ENCODE assay signal across 14 mouse cellular contexts in the genomic region with DNA sequence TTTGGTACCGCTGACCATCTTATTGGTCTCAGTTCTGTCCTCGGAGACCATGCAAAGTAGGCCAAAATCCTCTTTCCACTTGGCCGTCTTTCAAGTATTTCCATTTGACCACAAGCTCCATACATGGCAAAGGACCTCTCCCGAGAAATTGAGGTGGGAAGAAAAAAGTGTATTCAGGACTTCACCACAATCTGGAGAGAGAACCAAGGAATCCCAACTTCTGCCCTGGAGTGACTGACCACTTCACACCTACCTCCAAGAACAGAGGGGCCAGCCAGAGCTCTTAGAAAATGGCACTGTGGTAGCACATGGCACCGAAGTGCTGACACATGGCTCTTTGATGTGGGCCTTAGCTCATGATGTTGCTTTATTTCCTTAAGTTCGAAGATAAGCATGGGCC.
"Had no signal": no experiment of that assay in that cellular context is flagged by ENCODE, and none has a peak within 500 bp of the region (broad histone marks: within the 10 kb centered on the region; RNA-seq: fewer than 3 reads in every experiment).

No protein-coding gene starts in this region.

- H3K9me3 ChIP-seq: limb, embryonic 15.5 days; liver, embryonic 15.5 days; lung, embryonic 15.5 days; midbrain, embryonic 15.5 days; neural tube, embryonic 12.5 days had no signal

- H3K4me1 ChIP-seq: limb, embryonic 15.5 days; lung, embryonic 15.5 days; megakaryocyte, embryonic 14.5 days; midbrain, embryonic 15.5 days; neural tube, embryonic 12.5 days had no signal

- H3K36me3 ChIP-seq: limb, embryonic 15.5 days; liver, embryonic 15.5 days; lung, embryonic 15.5 days; midbrain, embryonic 15.5 days; neural tube, embryonic 12.5 days had no signal

- DNase-seq: kidney, adult 8-10 months; kidney, postnatal 25 days; lung, postnatal 14 days; retina, postnatal 1 day; thymus, postnatal 4 days had no signal

- H3K9ac ChIP-seq: limb, embryonic 15.5 days; liver, embryonic 15.5 days; lung, embryonic 15.5 days; midbrain, embryonic 15.5 days; neural tube, embryonic 12.5 days had no signal

- H3K27ac ChIP-seq: left cerebral cortex, adult 2 months; limb, embryonic 15.5 days; liver, embryonic 15.5 days; lung, embryonic 15.5 days; macrophage; midbrain, embryonic 15.5 days; neural tube, embryonic 12.5 days had no signal

- H3K4me2 ChIP-seq: limb, embryonic 15.5 days; liver, embryonic 15.5 days; lung, embryonic 15.5 days; midbrain, embryonic 11.5 days; midbrain, embryonic 15.5 days; neural tube, embryonic 12.5 days had no signal

- ATAC-seq: midbrain, embryonic 15.5 days had no signal

- H3K4me3 ChIP-seq: left cerebral cortex, adult 2 months; limb, embryonic 15.5 days; liver, embryonic 15.5 days; lung, embryonic 15.5 days; megakaryocyte, embryonic 14.5 days; midbrain, embryonic 15.5 days; neural tube, embryonic 12.5 days had no signal

- H3K27me3 ChIP-seq: limb, embryonic 15.5 days; liver, embryonic 15.5 days; lung, embryonic 15.5 days; midbrain, embryonic 15.5 days; neural tube, embryonic 12.5 days had no signal
